Mouse (Mus musculus) embryonic stem cell, embryonic (primary cell): Measurements from ENCODE around the gene AC124502.3.

Source experiments
- CTCF ChIA-PET, 4 experiments: fragments of 300-600 bp in 2 of 4; fragments of 350-600 bp in 2 of 4; sonication (Branson Sonifier 250); formaldehyde crosslinking; loops; one replicate each; lab custom pipeline; 2022; ENCODE audit warnings: inconsistent platforms in 2 of 4; lab: Charles Lee
- POLR2A ChIA-PET, 4 experiments: fragments of 300-600 bp in 2 of 4; fragments of 350-600 bp in 2 of 4; sonication (Branson Sonifier 250); formaldehyde crosslinking; loops; one replicate each; lab custom pipeline; 2022; ENCODE audit warnings: antibody characterized with exemption in 4 of 4, inconsistent platforms in 1 of 4; lab: Charles Lee

Gene AC124502.3

GRCm38 (mm10) chr19:5073028-5073427 lies 34.3 kb downstream of the AC124502.3 start:
- ChIA-PET POLR2A (interaction anchor here (0.6 to 11.3 kb wide), 51 partner anchors 9 to 1220 kb away, joined by 3 to 197 read pairs (median 7); partner anchors contain the start of genes AC124502.3 (in 3 of the 4), B4gat1 (in 3 of the 4), Rin1 (in 3 of the 4) and Slc29a2 (in 3 of the 4)), CTCF (interaction anchor here in 3 of 4 experiments (0.6 to 5.4 kb wide), 31 partner anchors 9 to 1069 kb away, joined by 3 to 201 read pairs (median 7); partner anchors contain the start of genes Rin1 (in 3 of the 3), Yif1a (in 2 of the 3), AC124502.3 (in 1 of the 3) and Ap5b1 (in 1 of the 3))

DNA sequence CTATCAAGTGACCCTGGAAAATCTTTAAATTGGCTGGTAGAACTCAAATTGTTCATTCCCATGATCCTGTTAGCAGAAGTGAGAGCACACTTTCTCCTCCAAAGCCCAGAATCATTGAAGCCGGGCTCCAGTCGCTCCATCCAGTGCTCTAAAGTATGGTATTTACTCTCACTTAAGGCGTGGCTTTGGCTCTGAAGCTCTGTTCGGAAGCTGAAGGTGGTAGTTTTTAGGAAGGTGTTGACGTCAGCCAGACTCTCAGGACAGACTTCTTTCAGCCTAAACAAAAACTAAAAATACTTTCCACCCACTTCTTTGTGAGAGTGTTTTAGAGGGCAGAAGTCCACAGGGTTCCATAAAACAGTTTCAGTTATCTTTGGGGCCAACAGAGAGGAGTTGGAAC lies 34.8 kb downstream of the AC124502.3 start:
- ChIA-PET POLR2A (interaction anchor here in 3 of 4 experiments (0.7 to 11.3 kb wide), 11 partner anchors 9 to 57 kb away, joined by 3 to 197 read pairs (median 4); partner anchors contain the start of genes Rin1 (in 2 of the 3), Yif1a (in 2 of the 3), AC124502.3 (in 1 of the 3) and B4gat1 (in 1 of the 3)), CTCF (interaction anchor here (0.6 to 5.4 kb wide), 13 partner anchors 8 to 60 kb away, joined by 3 to 201 read pairs (median 4); partner anchors contain the start of genes Rin1 (in 3 of the 4), Slc29a2 (in 1 of the 4) and Yif1a (in 1 of the 4))

GRCm38 (mm10) chr19:5079279-5079678 lies 40.6 kb downstream of the AC124502.3 start:
- ChIA-PET POLR2A (interaction anchor here in 2 of 4 experiments (0.6 to 3.9 kb wide), 6 partner anchors 12 to 309 kb away, joined by 3 to 14 read pairs (median 4); partner anchors contain the start of gene Cd248 (in 1 of the 2)), CTCF (interaction anchor here (0.8 to 4.2 kb wide), 10 partner anchors 9 to 410 kb away, joined by 3 to 17 read pairs (median 4); partner anchors contain the start of gene Yif1a (in 1 of the 4))

DNA sequence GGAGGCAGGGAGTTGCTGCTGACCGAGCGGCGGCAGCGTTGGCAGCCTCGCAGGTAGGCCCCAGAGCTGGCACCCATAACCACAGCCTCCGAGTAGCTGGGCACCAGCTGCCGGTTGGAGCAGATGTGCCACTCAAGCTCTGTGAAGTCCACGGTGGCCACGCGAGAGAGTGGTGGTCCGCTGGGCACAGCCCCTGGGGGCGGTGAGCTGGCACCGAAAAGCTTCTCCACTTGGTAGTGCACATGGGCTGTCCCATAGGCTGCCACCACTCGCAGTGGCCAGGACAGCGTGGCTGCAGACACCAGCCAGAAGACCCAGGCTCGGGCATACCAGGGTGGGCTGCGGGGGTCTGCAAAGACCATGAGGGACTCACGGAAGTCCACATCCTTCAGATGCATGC lies 43.3 kb downstream of the AC124502.3 start:
- CTCF ChIA-PET, result interaction anchor here (1.0 to 4.2 kb wide), 13 partner anchors 9 to 69 kb away, joined by 3 to 20 read pairs (median 7); partner anchors contain the start of genes Rin1 (in 3 of the 4) and Cd248 (in 1 of the 4)
- POLR2A ChIA-PET, result interaction anchor here (0.6 to 3.9 kb wide), 13 partner anchors 8 to 58 kb away, joined by 3 to 17 read pairs (median 4); partner anchors contain the start of genes Slc29a2 (in 2 of the 4), AC124502.3 (in 1 of the 4), B4gat1 (in 1 of the 4) and Cd248 (in 1 of the 4)

- CTCF ChIA-PET, result interaction anchor here in 3 of 4 experiments (0.8 to 4.2 kb wide), 12 partner anchors 9 to 69 kb away, joined by 3 to 20 read pairs (median 7); partner anchors contain the start of gene Rin1 (in 3 of the 3)
- POLR2A ChIA-PET, result interaction anchor here in 3 of 4 experiments (0.7 to 3.9 kb wide), 10 partner anchors 9 to 566 kb away, joined by 3 to 17 read pairs (median 4); partner anchors contain the start of genes Slc29a2 (in 2 of the 3) and Klc2 (in 1 of the 3)
Observed at GRCm38 (mm10) chr19:5082596-5082995, 43.9 kb downstream of the AC124502.3 start.

DNA sequence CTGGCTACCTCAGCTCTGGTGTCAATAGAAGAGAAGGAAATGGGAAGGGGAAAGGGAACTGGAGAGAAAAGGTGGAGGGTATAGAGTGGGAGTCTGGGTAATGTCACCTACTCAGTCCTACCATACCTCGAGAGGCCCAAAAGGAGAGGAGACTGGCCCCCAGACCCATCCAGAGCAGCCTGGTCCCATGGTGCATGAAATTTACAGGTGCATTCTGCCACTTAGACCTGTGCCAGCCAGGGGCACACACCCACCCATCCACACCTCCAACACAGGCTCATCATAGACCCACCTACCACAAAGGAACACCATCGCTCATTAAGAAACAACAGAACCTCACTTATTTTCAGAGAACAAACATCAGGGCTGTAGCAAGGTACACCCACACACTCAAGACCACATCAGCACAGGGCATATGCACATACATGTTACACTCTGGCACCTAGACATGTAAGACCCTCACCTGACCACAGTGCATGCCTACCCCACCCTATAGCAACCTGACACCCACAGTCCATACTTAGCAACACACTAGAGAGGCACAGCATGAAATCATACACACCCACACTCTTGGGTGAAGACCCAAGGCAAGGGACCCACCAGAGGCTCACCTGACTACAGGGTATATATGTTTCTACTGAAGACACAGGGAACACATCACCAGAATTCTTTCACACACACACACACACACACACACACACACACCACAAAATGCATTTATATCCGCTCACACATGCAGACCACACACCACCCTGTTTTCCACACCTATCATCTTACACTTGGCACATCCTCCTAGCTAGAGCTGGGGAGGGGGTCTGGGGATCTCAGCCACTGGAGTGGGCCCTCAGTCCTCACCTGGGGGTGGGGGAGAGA lies 45.5 kb downstream of the AC124502.3 start:
- POLR2A ChIA-PET, result interaction anchor here in 3 of 4 experiments (0.5 to 3.4 kb wide), 3 partner anchors 12 to 699 kb away, joined by 3 to 15 read pairs (median 3); no protein-coding TSS in a partner anchor
- CTCF ChIA-PET, result interaction anchor here in 3 of 4 experiments (1.0 to 2.6 kb wide), 3 partner anchors 30 to 67 kb away, joined by 5 to 8 read pairs (median 7); no protein-coding TSS in a partner anchor

- CTCF ChIA-PET, result interaction anchor here in 1 of 4 experiments (1.0 kb wide), 1 partner anchor 34 kb away, joined by 5 read pairs; no protein-coding TSS in a partner anchor
- POLR2A ChIA-PET, result interaction anchor here in 2 of 4 experiments (0.5 to 0.7 kb wide), 2 partner anchors 12 to 700 kb away, joined by 3 read pairs; no protein-coding TSS in a partner anchor
Observed at GRCm38 (mm10) chr19:5084834-5085144, 46.1 kb downstream of the AC124502.3 start.

DNA sequence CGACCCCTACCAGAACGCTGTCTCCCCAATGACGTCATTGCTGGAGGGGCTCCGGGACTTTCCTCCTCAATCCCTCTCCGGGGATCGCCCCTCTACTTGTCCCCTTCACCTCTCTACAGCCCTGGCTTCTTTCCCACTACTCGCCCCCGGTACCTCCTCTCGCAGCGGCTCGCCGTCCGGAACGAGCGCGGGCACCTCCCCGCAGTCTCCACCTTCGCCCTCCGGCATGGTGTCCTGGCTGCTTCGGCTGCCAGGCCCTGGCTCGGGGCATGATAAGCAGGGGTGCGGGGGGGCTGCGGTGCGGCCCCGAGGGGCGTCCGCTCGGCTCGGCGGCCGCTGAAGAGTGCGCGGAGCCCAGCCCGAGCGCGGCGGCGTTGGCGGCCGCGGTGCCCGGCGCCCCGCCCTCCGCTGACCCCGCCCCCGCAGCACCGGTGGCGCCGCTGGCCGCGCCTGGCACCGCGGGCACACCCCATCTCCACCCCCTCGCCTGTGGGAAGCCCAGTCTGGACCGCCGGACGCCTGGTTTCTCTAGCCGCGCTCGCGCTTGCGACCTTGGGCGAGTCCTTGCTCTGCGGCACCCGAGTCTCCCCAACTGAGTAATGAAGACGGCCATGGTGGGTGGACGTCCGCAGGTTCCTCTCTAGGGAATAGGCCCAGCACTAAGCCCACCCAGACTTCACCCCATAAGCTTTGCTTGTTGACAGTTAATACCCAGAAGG lies 46.6 kb downstream of the AC124502.3 start, which contains the start of gene Tmem151a:
Gene Tmem151a (minus strand): TSS at position 387 of the 719 bp plus-strand sequence.
- CTCF ChIA-PET, result interaction anchor here in 3 of 4 experiments (0.7 to 1.3 kb wide), 7 partner anchors 34 to 646 kb away, joined by 3 to 10 read pairs (median 4); partner anchors contain the start of gene Rin1 (in 1 of the 3)
- POLR2A ChIA-PET, result interaction anchor here in 3 of 4 experiments (0.5 to 1.5 kb wide), 8 partner anchors 12 to 700 kb away, joined by 3 to 6 read pairs (median 3); partner anchors contain the start of genes AI837181 (in 1 of the 3) and Drap1 (in 1 of the 3)

DNA sequence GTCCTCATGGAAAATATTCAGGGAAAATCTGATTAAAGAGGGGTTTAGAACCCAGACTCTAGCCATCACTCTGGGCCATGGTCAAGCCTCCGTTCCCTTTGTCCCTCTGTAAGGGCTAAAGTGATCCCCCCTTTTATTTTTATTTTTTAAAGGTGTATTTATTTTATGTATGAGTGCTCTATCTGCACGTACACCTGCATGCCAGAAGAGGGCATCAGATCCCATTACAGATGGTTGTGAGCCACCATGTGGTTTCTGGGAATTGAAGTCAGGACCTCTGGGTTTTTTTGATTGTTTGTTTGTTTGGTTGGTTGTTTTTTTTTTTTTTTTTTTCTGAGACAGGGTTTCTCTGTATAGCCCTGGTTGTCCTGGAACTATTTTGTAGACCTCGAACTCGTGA lies 47.8 kb downstream of the AC124502.3 start:
- POLR2A ChIA-PET, result interaction anchor here in 2 of 4 experiments (0.6 to 3.8 kb wide), 8 partner anchors 12 to 853 kb away, joined by 3 to 19 read pairs (median 4); partner anchors contain the start of genes AI837181 (in 1 of the 2), Cnih2 (in 1 of the 2), Drap1 (in 1 of the 2) and Rab1b (in 1 of the 2)
- CTCF ChIA-PET, result interaction anchor here (0.5 to 1.3 kb wide), 6 partner anchors 11 to 97 kb away, joined by 3 to 5 read pairs (median 3); partner anchors contain the start of gene Rin1 (in 1 of the 4)

DNA sequence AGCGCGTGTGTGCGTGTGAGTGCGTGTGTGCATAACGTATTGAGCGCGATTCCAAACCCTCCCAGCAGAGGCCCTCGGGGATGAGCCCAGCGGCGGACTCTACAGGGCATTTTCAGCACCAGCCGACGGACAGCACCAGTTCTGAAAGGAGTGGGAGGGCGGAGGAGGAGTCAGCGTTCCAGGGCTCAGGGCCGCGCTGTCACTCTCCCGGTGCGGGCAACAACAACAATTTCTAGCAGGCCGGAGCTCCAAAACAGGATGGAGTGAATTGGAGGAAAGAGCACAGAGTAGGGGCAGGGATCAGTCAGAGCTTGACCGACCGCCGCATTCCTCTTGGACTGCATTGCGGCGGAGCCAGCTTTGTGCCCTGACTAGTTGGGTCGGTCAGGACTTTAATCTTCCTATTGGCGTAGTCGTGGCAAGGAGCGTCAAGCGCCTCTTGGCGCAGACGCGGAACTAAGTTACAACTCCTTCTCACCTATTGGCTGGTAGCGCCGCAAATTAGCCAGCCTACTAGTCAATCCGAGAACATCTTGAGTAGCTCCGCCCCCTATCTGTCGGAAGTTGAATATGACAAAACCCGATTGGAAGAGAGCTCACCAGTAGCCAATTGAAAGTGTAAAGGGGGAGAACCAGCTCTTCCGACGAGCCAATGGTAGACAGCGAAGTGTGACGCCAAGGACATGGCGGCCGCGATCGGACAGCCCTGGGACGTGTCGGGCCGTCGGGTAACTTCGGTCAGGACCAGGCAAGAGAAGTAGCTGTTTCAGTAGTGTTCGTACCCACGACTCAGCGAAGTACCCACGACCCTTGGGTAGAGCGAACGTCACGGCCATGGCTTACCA lies 49.4 kb downstream of the AC124502.3 start, which contains the start of gene Yif1a:
Gene Yif1a (plus strand): TSS at position 655 of the 845 bp plus-strand sequence.
- ChIA-PET CTCF (interaction anchor here (0.6 to 2.4 kb wide), 51 partner anchors 8 to 919 kb away, joined by 3 to 27 read pairs (median 4); partner anchors contain the start of genes Rin1 (in 2 of the 4), Brms1 (in 1 of the 4), Klc2 (in 1 of the 4) and Rab1b (in 1 of the 4)), POLR2A (interaction anchor here (0.6 to 3.8 kb wide), 81 partner anchors 9 to 1073 kb away, joined by 3 to 27 read pairs (median 5); partner anchors contain the start of genes Rab1b (in 3 of the 4), Rin1 (in 3 of the 4), Cd248 (in 2 of the 4) and Cfl1 (in 2 of the 4))

GRCm38 (mm10) chr19:5089324-5089723 lies 50.6 kb downstream of the AC124502.3 start:
- CTCF ChIA-PET, result interaction anchor here in 3 of 4 experiments (0.6 to 2.4 kb wide), 5 partner anchors 20 to 194 kb away, joined by 3 to 17 read pairs (median 4); no protein-coding TSS in a partner anchor

DNA sequence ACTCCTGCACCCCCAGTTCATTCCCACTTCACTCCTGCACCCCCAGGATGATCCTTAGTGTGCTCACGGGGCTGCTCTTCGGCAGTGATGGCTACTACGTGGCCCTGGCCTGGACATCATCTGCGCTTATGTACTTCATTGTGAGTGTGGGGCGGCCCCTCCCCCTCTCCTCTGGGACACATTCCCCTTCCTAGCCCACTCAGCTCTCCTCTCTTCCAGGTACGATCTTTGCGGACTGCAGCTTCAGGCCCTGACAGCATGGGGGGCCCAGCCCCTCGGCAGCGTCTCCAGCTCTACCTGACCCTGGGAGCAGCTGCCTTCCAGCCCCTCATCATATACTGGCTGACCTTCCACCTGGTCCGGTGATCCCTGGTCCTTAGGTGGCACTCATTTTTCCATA lies 53.4 kb downstream of the AC124502.3 start:
- ChIA-PET CTCF (interaction anchor here in 2 of 4 experiments (0.9 to 1.5 kb wide), 2 partner anchors 17 to 20 kb away, joined by 3 to 6 read pairs; no protein-coding TSS in a partner anchor), POLR2A (interaction anchor here in 2 of 4 experiments (1.1 to 4.6 kb wide), 5 partner anchors 9 to 42 kb away, joined by 3 to 29 read pairs (median 5); partner anchors contain the start of genes Rab1b (in 1 of the 2) and Rin1 (in 1 of the 2))

More at GRCm38 (mm10) chr19:5089324-5089723, 50.6 kb downstream of the AC124502.3 start:
- POLR2A ChIA-PET, result interaction anchor here in 3 of 4 experiments (0.7 to 3.8 kb wide), 11 partner anchors 8 to 400 kb away, joined by 3 to 19 read pairs (median 5); partner anchors contain the start of genes AI837181 (in 1 of the 3), Cfl1 (in 1 of the 3), Drap1 (in 1 of the 3) and Rab1b (in 1 of the 3)

- ChIA-PET CTCF (interaction anchor here in 1 of 4 experiments (1.2 to 1.3 kb wide), 2 partner anchors 24 to 40 kb away, joined by 3 to 4 read pairs; partner anchors contain the start of gene Klc2), POLR2A (interaction anchor here in 2 of 4 experiments (0.6 to 4.6 kb wide), 5 partner anchors 12 to 43 kb away, joined by 3 to 29 read pairs (median 5); partner anchors contain the start of genes Rab1b (in 1 of the 2) and Rin1 (in 1 of the 2))
Observed at GRCm38 (mm10) chr19:5093481-5094242, 55.0 kb downstream of the AC124502.3 start.

- CTCF ChIA-PET, result interaction anchor here in 3 of 4 experiments (1.0 to 1.5 kb wide), 5 partner anchors 41 to 57 kb away, joined by 3 to 4 read pairs (median 3); no protein-coding TSS in a partner anchor
- POLR2A ChIA-PET, result interaction anchor here in 3 of 4 experiments (0.8 to 4.6 kb wide), 10 partner anchors 9 to 676 kb away, joined by 3 to 29 read pairs (median 3); partner anchors contain the start of genes Rab1b (in 2 of the 3) and Klc2 (in 1 of the 3)
Observed at GRCm38 (mm10) chr19:5094243-5094632, 55.5 kb downstream of the AC124502.3 start.
